Mouse (Mus musculus) right cerebral cortex, adult 2 months (tissue): ENCODE measurements at regions not wholly inside any gene's neighbourhood (a gene's known extent, or its start where the extent isn't known, plus 50 kb on each side); places are given as distances from the start of the nearest gene placed in this dataset.

Experiments used
- DNase-seq, 2 experiments: peaks; one replicate each; pipeline ENCODE4 v3.0.0; 2021 to 2022; ENCODE audit warnings: low spot score in 2 of 2

DNA sequence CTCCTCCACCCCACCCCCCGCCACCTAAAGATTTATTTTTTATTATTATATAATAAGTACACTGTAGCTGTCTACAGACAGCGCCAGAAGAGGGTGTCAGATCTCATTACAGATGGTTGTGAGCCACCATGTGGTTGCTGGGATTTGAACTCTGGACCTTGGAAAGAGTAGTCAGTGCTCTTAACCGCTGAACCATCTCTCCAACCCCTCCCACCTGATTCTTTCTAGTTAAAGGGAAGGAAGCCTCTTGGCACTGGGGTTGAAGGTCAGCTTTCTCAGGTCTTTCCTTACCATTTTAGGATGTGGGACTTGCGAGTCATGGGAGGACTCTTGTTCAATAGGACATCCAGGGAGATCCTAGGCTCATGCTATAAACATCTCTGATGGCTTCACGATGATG lies 54.7 kb downstream of the Hes1 start:
- DNase-seq, result no peak

- no peak for DNase-seq
Observed at GRCm38 (mm10) chr16:30120330-30121265, 56.4 kb downstream of the Hes1 start.

GRCm38 (mm10) chr16:30121596-30121995 lies 57.4 kb downstream of the Hes1 start:
- no peak for DNase-seq

GRCm38 (mm10) chr16:30122211-30123070 lies 58.3 kb downstream of the Hes1 start:
- DNase-seq, result no peak

DNA sequence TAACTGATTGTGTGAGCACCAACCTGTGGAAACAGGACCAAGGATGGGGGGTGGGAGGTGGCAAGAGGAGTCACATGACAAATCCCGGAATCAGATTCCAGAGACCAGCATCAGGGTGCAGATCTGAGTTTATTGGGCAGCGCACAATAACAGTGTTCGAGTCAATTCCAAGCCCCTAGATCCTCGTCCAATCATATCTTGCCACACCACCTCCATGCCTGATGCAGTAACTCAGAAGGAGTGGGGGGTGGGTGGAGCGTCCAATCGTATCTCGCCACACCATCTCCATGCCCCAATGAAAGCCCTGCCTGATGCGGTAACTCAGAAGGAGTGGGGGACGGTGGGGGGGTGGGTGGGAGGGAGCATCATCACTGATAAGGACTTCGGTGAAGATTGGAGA lies 62.8 kb downstream of the Hes1 start:
- no peak for DNase-seq

GRCm38 (mm10) chr16:30128787-30129186 lies 64.6 kb downstream of the Hes1 start:
- DNase-seq, result no peak

- no peak for DNase-seq
Observed at GRCm38 (mm10) chr16:30129218-30130112, 65.3 kb downstream of the Hes1 start.

DNA sequence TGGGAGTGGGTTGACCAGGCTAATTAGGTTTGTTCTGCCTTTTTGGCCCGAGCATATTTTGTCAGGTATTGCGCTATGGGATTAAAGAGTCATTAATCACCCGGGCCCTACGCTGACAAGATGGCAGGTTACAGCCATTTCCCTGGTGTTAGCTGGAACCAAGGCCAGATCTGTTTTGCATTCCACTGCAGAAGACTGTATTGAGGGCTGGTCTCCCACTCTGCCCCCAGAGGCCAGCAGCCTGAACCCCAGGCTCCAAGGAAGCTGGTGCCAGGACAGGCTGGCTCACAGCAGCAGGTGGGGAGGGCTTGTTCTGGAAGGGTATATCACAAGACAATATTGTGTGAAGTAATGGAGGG lies 65.9 kb downstream of the Hes1 start:
- no peak for DNase-seq

- DNase-seq, result no peak
Observed at GRCm38 (mm10) chr16:30132086-30132485, 67.9 kb downstream of the Hes1 start.

DNA sequence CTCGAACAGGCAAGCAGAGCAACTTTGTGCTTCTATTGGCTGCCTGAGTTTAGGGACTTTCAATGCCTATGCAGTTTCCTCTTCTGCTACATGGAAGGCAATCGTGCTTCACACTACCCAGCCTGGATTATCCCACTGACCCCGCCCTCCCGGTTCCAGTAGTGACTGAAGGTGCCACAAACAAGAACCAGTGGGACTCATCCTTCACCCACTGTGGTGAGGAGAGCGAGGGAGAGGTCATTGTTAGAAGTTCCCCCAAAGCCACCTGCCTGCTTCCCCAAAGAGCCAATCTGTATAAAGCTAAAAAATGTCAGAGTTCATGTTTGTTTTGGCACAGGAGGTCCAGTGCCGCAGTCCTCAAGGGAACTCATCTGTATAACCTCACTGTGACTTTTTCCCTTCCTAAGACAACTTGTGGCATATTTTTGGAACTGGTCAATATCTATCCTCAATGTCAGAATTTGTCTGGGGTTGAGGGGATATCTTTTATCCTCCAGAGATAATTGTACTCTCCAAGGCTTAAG lies 70.5 kb downstream of the Hes1 start:
- DNase-seq, result no peak

DNA sequence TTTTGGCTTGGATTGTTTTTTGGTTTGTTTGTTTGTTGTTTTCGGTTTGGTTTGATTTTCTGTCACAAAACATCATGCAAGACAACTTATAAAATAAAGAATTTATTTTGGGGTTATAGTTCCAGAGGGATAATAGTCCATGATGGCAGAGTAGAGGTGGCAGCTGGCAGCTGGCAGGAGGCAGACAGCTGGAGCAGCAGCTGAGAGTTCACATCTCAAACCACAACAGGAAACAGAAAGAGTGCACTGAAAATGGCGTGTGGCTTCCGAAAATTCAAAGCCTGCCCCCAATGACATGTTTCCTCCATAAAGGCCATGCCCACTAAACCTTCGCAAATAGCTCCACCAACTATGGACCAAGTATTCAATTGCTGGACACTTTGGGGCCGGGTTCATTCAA lies 72.7 kb downstream of the Hes1 start:
- DNase-seq, result no peak

DNA sequence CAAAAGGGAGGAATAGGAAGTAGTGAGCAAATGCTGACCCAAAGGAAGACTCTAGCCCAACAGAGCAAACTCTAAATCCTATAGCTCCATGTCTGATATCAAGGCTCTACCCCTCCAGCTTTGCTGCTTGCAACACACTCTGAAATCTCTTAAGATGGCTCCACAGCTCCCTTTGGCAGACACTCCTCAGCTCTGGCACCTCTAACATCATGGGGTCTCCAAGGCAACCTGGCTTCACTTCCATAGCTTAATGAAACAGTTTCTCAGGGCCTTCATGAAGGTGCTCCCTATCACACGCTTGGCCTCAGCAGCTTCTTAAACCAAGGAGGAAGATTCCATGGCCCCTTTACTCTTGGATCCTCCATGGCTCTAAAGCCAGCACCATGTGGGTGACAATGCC lies 73.6 kb downstream of the Hes1 start:
- DNase-seq, result peak in 1 of 2 experiments; percentile 10

DNA sequence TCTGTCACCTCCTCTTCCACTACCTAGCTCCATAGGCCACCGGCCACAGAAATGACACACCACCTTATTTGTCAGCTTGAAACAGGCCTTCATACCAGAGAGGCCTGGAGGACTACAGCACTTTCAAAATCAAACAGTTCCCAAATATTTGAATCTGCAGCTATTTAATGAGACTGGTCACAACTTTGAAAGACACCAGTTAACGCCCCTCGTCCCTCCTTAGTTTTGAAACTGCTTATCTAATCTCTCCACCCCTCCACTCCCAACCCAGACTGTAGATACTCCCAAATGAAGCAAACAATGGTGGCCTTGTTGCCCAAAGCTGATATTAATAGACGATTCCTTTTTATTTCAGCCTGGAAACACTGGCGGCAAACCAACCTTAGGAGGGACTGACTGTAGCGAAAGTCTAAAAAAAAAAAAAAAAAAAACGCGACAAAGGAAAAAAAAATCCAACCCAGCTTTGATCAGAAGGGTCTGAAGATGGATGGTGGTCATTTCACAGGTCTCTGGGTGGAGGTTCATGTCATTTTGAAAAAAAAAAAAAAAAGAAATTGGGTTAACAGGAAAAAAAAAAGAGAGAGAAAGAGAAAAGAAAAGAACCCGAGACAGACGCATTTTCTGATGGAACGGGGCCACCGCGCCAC lies 80.8 kb downstream of the Hes1 start:
- DNase-seq, result no peak

DNA sequence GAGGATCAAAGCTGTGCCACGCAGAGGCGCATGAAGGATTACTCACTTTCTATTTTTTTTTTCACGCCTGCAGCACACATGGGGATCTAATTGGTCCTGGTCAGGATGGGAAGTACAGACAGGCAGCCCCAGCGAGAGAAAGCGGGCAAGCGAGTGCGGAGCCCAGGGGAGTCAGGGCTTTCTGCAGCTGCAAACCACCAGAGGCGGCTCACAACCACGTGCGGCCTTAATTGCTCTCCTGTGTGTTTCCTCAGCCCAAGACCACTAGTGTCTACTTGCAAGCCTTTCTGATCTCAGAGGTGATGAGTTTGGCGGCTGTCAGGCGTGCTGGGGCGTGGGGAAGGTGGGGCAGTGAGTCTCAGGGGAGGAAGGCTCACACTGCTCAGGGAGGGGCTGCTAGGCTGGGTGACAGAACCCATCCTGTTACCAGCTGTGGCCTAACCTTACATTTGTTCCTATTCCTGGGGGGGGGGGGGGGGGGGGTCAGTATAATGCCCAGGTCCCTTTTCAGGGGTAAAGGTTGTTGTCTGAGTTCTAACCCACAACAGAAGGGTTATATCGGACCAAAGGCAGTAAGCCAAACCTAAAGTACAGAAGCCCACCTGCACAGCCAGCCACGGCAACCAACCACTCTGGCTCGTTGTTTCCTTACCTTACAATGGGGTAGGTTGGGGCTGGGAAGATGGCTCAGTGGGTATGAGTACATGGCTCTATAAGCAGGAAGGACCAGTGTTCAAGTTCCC lies 81.5 kb downstream of the Hes1 start:
- peak; percentile 37 to 40 for DNase-seq

GRCm38 (mm10) chr16:30146208-30146525 lies 82.0 kb downstream of the Hes1 start:
- DNase-seq, result no peak

GRCm38 (mm10) chr16:30147296-30147695 lies 83.1 kb downstream of the Hes1 start:
- DNase-seq, result peak in 1 of 2 experiments; percentile 18

GRCm38 (mm10) chr16:30151104-30151503 lies 86.9 kb downstream of the Hes1 start:
- no peak for DNase-seq

GRCm38 (mm10) chr16:30155070-30155469 lies 90.9 kb downstream of the Hes1 start:
- no peak for DNase-seq

GRCm38 (mm10) chr16:30155486-30156246 lies 91.5 kb downstream of the Hes1 start:
- no peak for DNase-seq

DNA sequence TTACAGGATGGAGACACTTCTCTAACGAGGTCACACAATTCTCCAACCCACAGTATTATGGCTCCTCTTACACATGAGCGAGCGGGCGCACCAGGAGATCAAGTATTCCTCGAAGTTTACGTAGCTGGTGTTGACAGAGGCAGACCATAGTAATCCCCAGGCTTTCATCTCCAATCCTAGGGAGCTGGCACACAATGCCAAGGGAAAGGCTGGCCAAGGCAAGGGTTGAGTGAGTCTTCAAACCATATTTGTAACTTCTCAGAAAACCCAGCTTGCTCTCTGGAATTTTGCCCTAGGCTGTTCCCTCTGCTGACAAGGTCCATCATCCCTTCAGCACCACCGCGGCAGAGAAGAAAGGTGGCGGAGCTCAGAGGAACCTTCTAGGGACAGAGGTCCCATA lies 94.0 kb downstream of the Hes1 start:
- no peak for DNase-seq
